Mouse (Mus musculus) MEL (cell line): Measurements from ENCODE around the gene Hist1h2br. TPM values are rescaled to one million over a fixed set of nuclear protein-coding genes. Genes with fewer than 3 reads are reported as not detected.
"Not testable (repeated sequence)": the region's sequence is repeated elsewhere in the genome, so short reads cannot be mapped to it uniquely, and the experiment has no call there.

Experiments
- DNase-seq: peaks from one replicate; pipeline ENCODE4 v3.0.0; 2011; ENCODE audit warnings: low read depth, low spot score
- H3K27ac ChIP-seq: 2 replicates; pipeline ENCODE4 v1.5.1; 2012; ENCODE audit warnings: low read depth, mild to moderate bottlenecking, control low read depth, low read length, moderate library complexity; ENCODE audit not compliant: control insufficient read depth
- H3K27me3 ChIP-seq, 2 experiments: fragments of 150-350 bp in 1 of 2; sonication (generic) in 1 of 2; 2 replicates each; pipeline ENCODE4 v1.6.1; 2012; ENCODE audit warnings: low read length in 2 of 2, mild to moderate bottlenecking in 2 of 2, improper control_type of control experiment in 1 of 2, moderate library complexity in 1 of 2; ENCODE audit not compliant: insufficient read depth in 2 of 2, control insufficient read depth in 1 of 2
- H3K36me3 ChIP-seq, 2 experiments: 2 replicates each; pipeline ENCODE4 v1.6.1; 2012 to 2014; ENCODE audit warnings: low read length in 2 of 2, improper control_type of control experiment in 1 of 2, inconsistent platforms in 1 of 2, mild to moderate bottlenecking in 1 of 2; ENCODE audit not compliant: insufficient read depth in 2 of 2, control insufficient read depth in 1 of 2
- H3K4me1 ChIP-seq, 2 experiments: fragments of 150-350 bp in 1 of 2; sonication (generic) in 1 of 2; 2 replicates each; pipeline ENCODE4 v1.6.1; 2012; ENCODE audit warnings: low read length in 2 of 2, improper control_type of control experiment in 1 of 2, mild to moderate bottlenecking in 1 of 2; ENCODE audit not compliant: insufficient read depth in 2 of 2, control insufficient read depth in 1 of 2
- H3K4me3 ChIP-seq, 2 experiments: fragments of 150-350 bp in 1 of 2; sonication (generic) in 1 of 2; 2 replicates each; pipeline ENCODE4 v1.5.1; 2012; ENCODE audit warnings: low read depth in 2 of 2, low read length in 2 of 2, mild to moderate bottlenecking in 2 of 2, moderate library complexity in 2 of 2, control low read depth in 1 of 2, improper control_type of control experiment in 1 of 2; ENCODE audit not compliant: control insufficient read depth in 1 of 2, insufficient read depth in 1 of 2
- H3K79me2 ChIP-seq: 2 replicates; pipeline ENCODE4 v1.6.1; 2012; ENCODE audit warnings: mild to moderate bottlenecking, low read length, moderate library complexity; ENCODE audit not compliant: control insufficient read depth, poor library complexity, insufficient read depth
- H3K9ac ChIP-seq: 2 replicates; pipeline ENCODE4 v1.6.1; 2012; ENCODE audit warnings: low read depth, mild to moderate bottlenecking, control low read depth, low read length, moderate library complexity; ENCODE audit not compliant: control insufficient read depth, poor library complexity, severe bottlenecking
- H3K9me3 ChIP-seq: fragments of 150-350 bp; sonication (generic); replicated peaks from 2 replicates; pipeline ENCODE4 v1.6.1; 2012; ENCODE audit warnings: mild to moderate bottlenecking, low read length, improper control_type of control experiment, moderate library complexity; ENCODE audit not compliant: insufficient read depth
- E2F4 ChIP-seq: IDR thresholded peaks from 2 replicates; pipeline ENCODE4 v1.6.1; 2011; ENCODE audit warnings: low read depth, low read length, improper control_type of control experiment, borderline replicate concordance
- ELF1 ChIP-seq: IDR thresholded peaks from 2 replicates; pipeline ENCODE4 v1.6.1; 2014; ENCODE audit warnings: low read depth, mild to moderate bottlenecking, inconsistent platforms, low read length, improper control_type of control experiment, moderate library complexity
- ETS1 ChIP-seq: IDR thresholded peaks from 2 replicates; pipeline ENCODE4 v1.6.1; 2012; ENCODE audit warnings: low read depth, mild to moderate bottlenecking, inconsistent platforms, low read length, improper control_type of control experiment, moderate library complexity
- GATA1 ChIP-seq: IDR thresholded peaks from 2 replicates; pipeline ENCODE4 v1.6.1; 2011; ENCODE audit warnings: low read depth, low read length, improper control_type of control experiment
- MAFK ChIP-seq: IDR thresholded peaks from 2 replicates; pipeline ENCODE4 v1.6.1; 2011; ENCODE audit warnings: low read depth, mild to moderate bottlenecking, low read length, improper control_type of control experiment, borderline replicate concordance
- MAX ChIP-seq: IDR thresholded peaks from 2 replicates; pipeline ENCODE4 v1.6.1; 2011; ENCODE audit warnings: low read length, improper control_type of control experiment
- MAZ ChIP-seq: IDR thresholded peaks from 2 replicates; pipeline ENCODE4 v1.6.1; 2012; ENCODE audit warnings: low read depth, mild to moderate bottlenecking, inconsistent platforms, low read length, improper control_type of control experiment
- MXI1 ChIP-seq: IDR thresholded peaks from 2 replicates; pipeline ENCODE4 v1.6.1; 2011; ENCODE audit warnings: mild to moderate bottlenecking, low read depth, low read length, improper control_type of control experiment
- POLR2AphosphoS2 ChIP-seq: IDR thresholded peaks from 2 replicates; pipeline ENCODE4 v1.6.1; 2011; ENCODE audit warnings: low read length, improper control_type of control experiment
- POLR2AphosphoS5 ChIP-seq: IDR thresholded peaks from 2 replicates; pipeline ENCODE4 v1.6.1; 2012; ENCODE audit warnings: low read depth, borderline replicate concordance, mild to moderate bottlenecking, inconsistent platforms, low read length, moderate library complexity, mixed read lengths
- SMC3 ChIP-seq: IDR thresholded peaks from 2 replicates; pipeline ENCODE4 v1.6.1; 2011; ENCODE audit warnings: low read depth, low read length, improper control_type of control experiment
- TBP ChIP-seq: IDR thresholded peaks from 2 replicates; pipeline ENCODE4 v1.8.0; 2011; ENCODE audit warnings: low read depth, low read length, improper control_type of control experiment
- TCF12 ChIP-seq: IDR thresholded peaks from 2 replicates; pipeline ENCODE4 v1.6.1; 2014; ENCODE audit warnings: low read depth, mild to moderate bottlenecking, inconsistent platforms, low read length, improper control_type of control experiment, moderate library complexity
- USF1 ChIP-seq: IDR thresholded peaks from 2 replicates; pipeline ENCODE4 v1.6.1; 2014; ENCODE audit warnings: low read depth, mild to moderate bottlenecking, inconsistent platforms, low read length, improper control_type of control experiment, moderate library complexity
- ZKSCAN1 ChIP-seq: IDR thresholded peaks from 2 replicates; pipeline ENCODE4 v1.6.1; 2012; ENCODE audit warnings: low read depth, mild to moderate bottlenecking, inconsistent platforms, low read length, improper control_type of control experiment, moderate library complexity
- ZNF384 ChIP-seq: IDR thresholded peaks from 2 replicates; pipeline ENCODE4 v1.6.1; 2012; ENCODE audit warnings: low read depth, mild to moderate bottlenecking, inconsistent platforms, low read length, improper control_type of control experiment
- polyA plus RNA-seq, 2 experiments: library from polyadenylated mRNA; stranded (reverse) in 1 of 2; unstranded in 1 of 2; fragments of >175 nt in 1 of 2; fragments of >200 nt in 1 of 2; gene quantifications; 2 replicates each; pipeline versions ENCODE4 v1.2.1 to v1.2.4; 2012; ENCODE audit warnings: low replicate concordance in 2 of 2, low read depth in 1 of 2; ENCODE audit not compliant: insufficient read length in 2 of 2, insufficient read depth in 1 of 2, missing spikeins in 1 of 2
- total RNA-seq: library from RNA; depleted of rRNA; stranded (reverse); fragments of 300-350 nt; gene quantifications from 2 replicates; pipeline ENCODE4 v1.2.3, GENCODE M21; 2012

The Hist1h2br gene
- total and polyA plus RNA-seq, 3 experiments = 6.0 to 2,013 TPM; not detected in 1

DNA sequence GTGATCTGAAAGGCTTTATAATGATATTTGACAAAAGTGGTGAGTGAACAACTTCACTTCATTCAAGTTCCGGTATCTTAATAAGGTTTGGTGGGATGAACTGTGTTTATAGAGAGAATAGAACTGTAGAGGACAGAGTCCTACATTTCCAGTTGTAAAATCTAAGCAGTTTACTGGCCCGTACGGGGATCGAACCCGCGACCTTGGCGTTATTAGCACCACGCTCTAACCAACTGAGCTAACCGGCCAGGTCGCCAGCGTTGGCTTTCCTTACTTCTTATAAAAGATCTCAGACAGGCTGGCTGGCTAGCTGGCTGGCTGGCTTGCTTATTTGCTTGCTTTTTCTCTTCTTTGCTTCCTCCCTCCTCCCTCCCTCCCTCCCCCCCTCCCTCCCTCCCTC lies 21.6 kb downstream of the Hist1h2br start:
- Histone ChIP-seq H3K9me3 (no peaks in the 10 kb centered on the region), H3K27ac (no peak overlapping the region), H3K4me1 (peaks cover 0 to 16% of the 10 kb centered on the region in 2 experiments; a peak in 2 of 4 replicates), H3K27me3 (no peaks in the 10 kb centered on the region; a peak in 1 of 4 replicates), H3K36me3 (peaks cover 0 to 19% of the 10 kb centered on the region in 2 experiments; a peak in 2 of 4 replicates), H3K4me3 (no peak overlapping the region), H3K9ac (no peak overlapping the region), H3K79me2 (no peaks in the 10 kb centered on the region)
- peak; percentile 87 for DNase-seq
- TF ChIP-seq MAFK = peak; percentile 97
- no peak for TF ChIP-seq ETS1
- 0 out of 2 replicates have a peak, but pooled peaks have one; percentile 39 for TF ChIP-seq ELF1
- 0 out of 2 replicates have a peak, but pooled peaks have one; percentile 47 for TF ChIP-seq E2F4
- TF ChIP-seq SMC3 = no peak
- TF ChIP-seq TCF12 = no peak
- peak; percentile 99 for TF ChIP-seq TBP
- no peak for TF ChIP-seq POLR2AphosphoS5

DNA sequence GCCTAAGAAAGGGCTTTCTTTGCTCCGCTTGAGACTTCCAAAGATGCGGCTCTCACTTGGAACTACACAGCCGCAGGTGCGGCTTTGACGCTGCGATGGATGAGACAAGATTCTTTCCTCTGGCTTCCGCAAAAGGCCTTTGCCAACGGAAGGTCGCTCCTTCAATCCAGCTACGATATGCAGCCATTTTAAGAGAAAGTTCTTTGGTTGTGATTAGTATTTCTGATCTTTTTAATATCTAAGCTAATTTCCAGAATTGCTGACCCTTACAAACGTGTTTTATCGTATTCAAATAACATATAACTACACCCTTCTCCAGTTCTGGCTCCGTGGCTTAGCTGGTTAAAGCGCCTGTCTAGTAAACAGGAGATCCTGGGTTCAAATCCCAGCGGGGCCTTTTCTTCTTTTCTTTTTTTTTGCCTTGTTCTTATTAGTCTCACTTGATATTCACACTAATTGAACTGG lies 22.2 kb downstream of the Hist1h2br start:
- H3K9ac ChIP-seq = peak overlapping the region; percentile 53
- TF ChIP-seq MAZ (no peak), ELF1 (peak; percentile 56; the same call in 1 of the 2 replicates), SMC3 (no peak), TBP (peak; percentile 100), MAFK (peak; percentile 99), ZNF384 (0 out of 2 replicates have a peak, but pooled peaks have one; percentile 37)
- TF ChIP-seq, all 39 proteins: peak for 4
- Histone ChIP-seq H3K36me3 (peaks cover 0 to 19% of the 10 kb centered on the region in 2 experiments; a peak in 2 of 4 replicates), H3K79me2 (no peaks in the 10 kb centered on the region), H3K4me1 (peaks cover 0 to 16% of the 10 kb centered on the region in 2 experiments; a peak in 2 of 4 replicates), H3K27ac (no peak overlapping the region), H3K4me3 (peak overlapping the region; percentile 56 to 76), H3K27me3 (no peaks in the 10 kb centered on the region; a peak in 1 of 4 replicates), H3K9me3 (no peaks in the 10 kb centered on the region)
- DNase-seq = peak; percentile 72

DNA sequence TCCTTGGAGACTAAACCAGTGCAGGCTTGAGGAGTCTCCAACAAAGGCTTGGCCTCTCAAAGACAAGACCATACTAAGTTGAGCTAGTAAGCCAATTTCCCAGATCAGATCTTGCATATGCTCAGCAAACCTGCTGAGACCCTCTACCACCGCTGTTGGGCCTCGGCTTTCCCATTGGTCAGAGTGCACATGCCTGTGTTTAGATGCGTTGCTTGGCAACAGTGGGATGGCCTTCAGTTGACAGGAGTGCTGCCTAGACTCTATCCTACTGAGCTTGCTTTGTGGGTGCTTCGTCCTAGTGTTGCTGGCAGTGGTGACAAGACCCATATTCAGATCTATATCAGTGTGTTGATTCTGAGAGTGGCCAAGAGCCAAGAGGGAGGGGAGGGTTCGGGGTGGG lies 28.1 kb downstream of the Hist1h2br start:
- H3K4me1 ChIP-seq = peaks cover 0 to 9% of the 10 kb centered on the region in 2 experiments; a peak in 1 of 4 replicates
- no peak overlapping the region for H3K9ac ChIP-seq
- H3K79me2 ChIP-seq = no peaks in the 10 kb centered on the region
- no peaks in the 10 kb centered on the region for H3K9me3 ChIP-seq
- no peaks in the 10 kb centered on the region for H3K36me3 ChIP-seq
- no peak for TF ChIP-seq MAZ
- TF ChIP-seq USF1 = no peak
- TF ChIP-seq GATA1 = no peak
- TF ChIP-seq POLR2AphosphoS2 = no peak
- TF ChIP-seq MXI1 = no peak
- TF ChIP-seq ZKSCAN1 = no peak
- TF ChIP-seq MAX = no peak
- no peak overlapping the region for H3K27ac ChIP-seq
- no peak for DNase-seq
- no peak overlapping the region for H3K4me3 ChIP-seq
- peaks cover 0 to 7% of the 10 kb centered on the region in 2 experiments for H3K27me3 ChIP-seq

DNA sequence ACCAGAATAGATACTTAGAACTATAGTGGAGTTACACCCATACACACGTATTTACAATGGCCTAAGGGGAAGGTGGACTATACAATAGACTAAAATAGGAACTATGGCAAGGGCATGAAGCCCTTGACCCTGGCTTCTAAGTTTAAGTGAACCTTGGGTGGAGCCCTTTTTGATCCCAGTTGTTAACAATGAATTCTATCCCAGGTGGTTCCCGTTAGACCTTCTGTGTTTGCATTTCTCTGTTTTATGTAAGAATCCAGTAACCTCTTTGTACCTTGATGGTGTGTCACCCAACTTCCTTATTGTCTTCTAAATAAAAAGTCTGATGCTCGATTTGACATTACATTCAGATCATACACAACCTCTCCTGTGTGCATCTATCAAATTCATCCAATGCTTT lies 32.0 kb downstream of the Hist1h2br start:
- not testable (repeated sequence) for H3K9ac ChIP-seq, H3K4me3 ChIP-seq, H3K27me3 ChIP-seq, H3K79me2 ChIP-seq, H3K4me1 ChIP-seq, H3K9me3 ChIP-seq, DNase-seq, H3K36me3 ChIP-seq, H3K27ac ChIP-seq
